Mouse (Mus musculus): Measurements from ENCODE around the gene Sgpp2.
A peak's percentile ranks its signal among the peaks of the same experiment; 100 is the strongest.

Gene Sgpp2

GRCm38 (mm10) chr1:78339941-78340340 lies 29.8 kb downstream of the Sgpp2 start:
- no peak for DNase-seq

- DNase-seq, result no peak
Measured at GRCm38 (mm10) chr1:78340584-78340983, 30.4 kb downstream of the Sgpp2 start.

- no peak for DNase-seq
Measured at GRCm38 (mm10) chr1:78347317-78347806, 37.2 kb downstream of the Sgpp2 start.

GRCm38 (mm10) chr1:78349219-78349618 lies 39.1 kb downstream of the Sgpp2 start:
- DNase-seq, result no peak

- no peak for DNase-seq
Measured at GRCm38 (mm10) chr1:78353254-78353653, 43.1 kb downstream of the Sgpp2 start.

- peak; percentile 25 to 64 for DNase-seq
Measured at GRCm38 (mm10) chr1:78355123-78355522, 45.0 kb downstream of the Sgpp2 start.

- DNase-seq, result no peak
Measured at GRCm38 (mm10) chr1:78357415-78357814, 47.3 kb downstream of the Sgpp2 start.

- no peak for DNase-seq
Measured at GRCm38 (mm10) chr1:78357868-78358267, 47.7 kb downstream of the Sgpp2 start.

- no peak for DNase-seq
Measured at GRCm38 (mm10) chr1:78363965-78364889, 54.1 kb downstream of the Sgpp2 start.

- peak; percentile 17 to 46 for DNase-seq
Measured at GRCm38 (mm10) chr1:78367806-78368205, 57.7 kb downstream of the Sgpp2 start.

GRCm38 (mm10) chr1:78370121-78370520 lies 60.0 kb downstream of the Sgpp2 start:
- no peak for DNase-seq

GRCm38 (mm10) chr1:78371569-78372236 lies 61.6 kb downstream of the Sgpp2 start:
- no peak for DNase-seq

GRCm38 (mm10) chr1:78372316-78372715 lies 62.2 kb downstream of the Sgpp2 start:
- no peak for DNase-seq

- DNase-seq, result no peak
Measured at GRCm38 (mm10) chr1:78373836-78374235, 63.7 kb downstream of the Sgpp2 start.

GRCm38 (mm10) chr1:78375058-78375457 lies 64.9 kb downstream of the Sgpp2 start:
- no peak for DNase-seq

GRCm38 (mm10) chr1:78380950-78381349 lies 70.8 kb downstream of the Sgpp2 start:
- DNase-seq, result no peak

GRCm38 (mm10) chr1:78387854-78388253 lies 77.7 kb downstream of the Sgpp2 start:
- no peak for DNase-seq

- DNase-seq, result no peak
Measured at GRCm38 (mm10) chr1:78388848-78389247, 78.7 kb downstream of the Sgpp2 start.

- DNase-seq, result no peak
Measured at GRCm38 (mm10) chr1:78395191-78395735, 85.1 kb downstream of the Sgpp2 start.

GRCm38 (mm10) chr1:78395737-78396136 lies 85.6 kb downstream of the Sgpp2 start:
- DNase-seq, result no peak

GRCm38 (mm10) chr1:78396320-78396913 lies 86.3 kb downstream of the Sgpp2 start:
- no peak for DNase-seq

GRCm38 (mm10) chr1:78399755-78400154 lies 89.6 kb downstream of the Sgpp2 start:
- no peak for DNase-seq

- DNase-seq, result no peak
Measured at GRCm38 (mm10) chr1:78401413-78401812, 91.3 kb downstream of the Sgpp2 start.

All from lung, adult 18-20 months (tissue).